Mouse (Mus musculus) myocyte (in vitro differentiated cells): ENCODE results near the gene Gm10135. TPM values are rescaled to one million over a fixed set of nuclear protein-coding genes. Genes with fewer than 3 reads are reported as not detected.

Experiments used
- H3K27me3 ChIP-seq: one replicate; pipeline ENCODE4 v1.6.1; 2011; ENCODE audit not compliant: control insufficient read depth, insufficient read depth, insufficient read length
- H3K36me3 ChIP-seq: one replicate; pipeline ENCODE4 v1.6.1; 2011; ENCODE audit not compliant: control insufficient read depth, insufficient read depth
- H3K4me2 ChIP-seq: one replicate; pipeline ENCODE4 v1.6.1; 2011; ENCODE audit warnings: low read depth, control low read depth
- H3K4me3 ChIP-seq: one replicate; pipeline ENCODE4 v1.5.1; 2011; ENCODE audit warnings: mild to moderate bottlenecking, control low read depth, moderate library complexity
- H3K79me2 ChIP-seq: one replicate; pipeline ENCODE4 v1.6.1; 2011; ENCODE audit not compliant: control insufficient read depth, insufficient read depth
- H3ac ChIP-seq: one replicate; pipeline ENCODE4 v1.6.1; 2011; ENCODE audit not compliant: control insufficient read depth, insufficient read length
- CEBPB ChIP-seq: IDR thresholded peaks from 2 replicates; pipeline ENCODE4 v1.6.1; 2011; ENCODE audit warnings: mild to moderate bottlenecking, moderate library complexity; ENCODE audit not compliant: poor library complexity, insufficient read depth, severe bottlenecking
- E2F4 ChIP-seq: IDR thresholded peaks from one replicate; pipeline ENCODE4 v1.6.1; 2011; ENCODE audit warnings: mild to moderate bottlenecking, control low read depth, moderate library complexity; ENCODE audit not compliant: insufficient read depth
- MAX ChIP-seq: IDR thresholded peaks from one replicate; pipeline ENCODE4 v1.6.1; 2011; ENCODE audit warnings: low read depth, mild to moderate bottlenecking, control low read depth
- MYOD1 ChIP-seq, 3 experiments: IDR thresholded peaks; one replicate each; pipeline ENCODE4 v1.6.1; 2011; ENCODE audit warnings: control low read depth in 2 of 3, low read depth in 2 of 3, mild to moderate bottlenecking in 2 of 3, moderate library complexity in 1 of 3; ENCODE audit not compliant: insufficient read length in 2 of 3, control insufficient read depth in 1 of 3
- MYOG ChIP-seq, 3 experiments: IDR thresholded peaks; one replicate each; pipeline ENCODE4 v1.6.1; 2011; ENCODE audit warnings: control low read depth in 2 of 3, low read depth in 2 of 3, mild to moderate bottlenecking in 2 of 3; ENCODE audit not compliant: insufficient read length in 2 of 3, control insufficient read depth in 1 of 3, insufficient read depth in 1 of 3
- POLR2A ChIP-seq: IDR thresholded peaks from one replicate; pipeline ENCODE4 v1.6.1; 2011; ENCODE audit warnings: low read depth, mild to moderate bottlenecking, control low read depth, moderate library complexity; ENCODE audit not compliant: insufficient read length
- POLR2AphosphoS2 ChIP-seq: IDR thresholded peaks from one replicate; pipeline ENCODE4 v1.6.1; 2011; ENCODE audit warnings: low read depth, control low read depth; ENCODE audit not compliant: insufficient read length
- REST ChIP-seq: IDR thresholded peaks from one replicate; pipeline ENCODE4 v1.6.1; 2011; ENCODE audit warnings: mild to moderate bottlenecking, control low read depth, moderate library complexity; ENCODE audit not compliant: insufficient read depth, insufficient read length
- SRF ChIP-seq: IDR thresholded peaks from one replicate; pipeline ENCODE4 v1.6.1; 2011; ENCODE audit warnings: low read depth; ENCODE audit not compliant: control insufficient read depth, insufficient read length
- TCF12 ChIP-seq: IDR thresholded peaks from one replicate; pipeline ENCODE4 v1.6.1; 2011; ENCODE audit warnings: mild to moderate bottlenecking, control low read depth; ENCODE audit not compliant: poor library complexity, insufficient read depth, severe bottlenecking
- TCF3 ChIP-seq: IDR thresholded peaks from one replicate; pipeline ENCODE4 v1.6.1; 2011; ENCODE audit warnings: low read depth, control low read depth; ENCODE audit not compliant: insufficient read length
- USF1 ChIP-seq: IDR thresholded peaks from one replicate; pipeline ENCODE4 v1.6.1; 2011; ENCODE audit warnings: low read depth, mild to moderate bottlenecking, control low read depth, moderate library complexity
- polyA plus RNA-seq: library from polyadenylated mRNA; unstranded; fragments of >200 nt; fragmentation: generic; extraction: Trizol; gene quantifications from one replicate; pipeline ENCODE4 v1.2.1, GENCODE M21; 2012; ENCODE audit warnings: missing spikeins

Gene Gm10135
- polyA plus RNA-seq, 1 experiment = not detected

- Histone ChIP-seq H3K4me2 (no peak overlapping the region), H3K36me3 (no peaks in the 10 kb centered on the region), H3K27me3 (no peaks in the 10 kb centered on the region), H3K79me2 (peaks cover 93% of the 10 kb centered on the region), H3ac (no peak overlapping the region), H3K4me3 (no peak overlapping the region)
- TF ChIP-seq MYOG (IDR thresholded peaks at IDR 0.05; ENCODE audit: control insufficient read depth in 1 of 3, insufficient read depth in 1 of 3, insufficient read length in 2 of 3, low read depth in 2 of 3) (no peak), MAX (no peak), E2F4 (no peak), TCF12 (no peak), REST (no peak), USF1 (no peak)
Observed at GRCm38 (mm10) chr5:72922796-72923195, 51.7 kb downstream of the Gm10135 start.

GRCm38 (mm10) chr5:72921171-72921570 is 53.3 kb downstream of the Gm10135 start:
- H3K36me3 ChIP-seq = no peaks in the 10 kb centered on the region
- TF ChIP-seq TCF12 (no peak), POLR2AphosphoS2 (no peak), CEBPB (0 out of 2 replicates have a peak, but pooled peaks have one; percentile 1), MAX (no peak), POLR2A (no peak), REST (no peak), E2F4 (no peak), SRF (no peak)
- no peak overlapping the region for H3K4me3 ChIP-seq
- peaks cover 93% of the 10 kb centered on the region for H3K79me2 ChIP-seq
- no peaks in the 10 kb centered on the region for H3K27me3 ChIP-seq
- H3ac ChIP-seq = no peak overlapping the region
- peak overlapping the region; percentile 19 for H3K4me2 ChIP-seq

- Histone ChIP-seq H3K4me2 (no peak overlapping the region), H3K36me3 (no peaks in the 10 kb centered on the region), H3K27me3 (no peaks in the 10 kb centered on the region), H3K4me3 (no peak overlapping the region), H3ac (no peak overlapping the region), H3K79me2 (peaks cover 93% of the 10 kb centered on the region)
- TF ChIP-seq USF1 (no peak), POLR2A (no peak), TCF3 (no peak), E2F4 (no peak), CEBPB (no peak), SRF (no peak), MYOD1 (IDR thresholded peaks at IDR 0.05; ENCODE audit: control insufficient read depth in 1 of 3, insufficient read length in 2 of 3, low read depth in 2 of 3) (no peak), POLR2AphosphoS2 (no peak), REST (no peak), MYOG (IDR thresholded peaks at IDR 0.05; ENCODE audit: control insufficient read depth in 1 of 3, insufficient read depth in 1 of 3, insufficient read length in 2 of 3, low read depth in 2 of 3) (no peak), TCF12 (no peak), MAX (no peak)
Observed at GRCm38 (mm10) chr5:72920416-72920815, 54.1 kb downstream of the Gm10135 start.

GRCm38 (mm10) chr5:72916851-72917250 is 57.7 kb downstream of the Gm10135 start:
- no peaks in the 10 kb centered on the region for H3K27me3 ChIP-seq
- no peak overlapping the region for H3ac ChIP-seq
- H3K4me3 ChIP-seq = peak overlapping the region; percentile 82
- peak overlapping the region; percentile 78 for H3K4me2 ChIP-seq
- peaks cover 64% of the 10 kb centered on the region for H3K79me2 ChIP-seq
- no peaks in the 10 kb centered on the region for H3K36me3 ChIP-seq
- TF ChIP-seq E2F4 (no peak), TCF3 (no peak), MYOG (IDR thresholded peaks at IDR 0.05; ENCODE audit: control insufficient read depth in 1 of 3, insufficient read depth in 1 of 3, insufficient read length in 2 of 3, low read depth in 2 of 3) (no peak), MYOD1 (IDR thresholded peaks at IDR 0.05; ENCODE audit: control insufficient read depth in 1 of 3, insufficient read length in 2 of 3, low read depth in 2 of 3) (no peak), POLR2A (no peak), USF1 (no peak), REST (no peak)

- H3K4me3 ChIP-seq = peak overlapping the region; percentile 82
- TF ChIP-seq POLR2AphosphoS2 (no peak), POLR2A (no peak), USF1 (no peak), TCF12 (no peak), MYOG (IDR thresholded peaks at IDR 0.05; ENCODE audit: control insufficient read depth in 1 of 3, insufficient read depth in 1 of 3, insufficient read length in 2 of 3, low read depth in 2 of 3) (no peak), TCF3 (no peak), MYOD1 (IDR thresholded peaks at IDR 0.05; ENCODE audit: control insufficient read depth in 1 of 3, insufficient read length in 2 of 3, low read depth in 2 of 3) (no peak), REST (no peak), SRF (no peak)
- H3K27me3 ChIP-seq = no peaks in the 10 kb centered on the region
- peaks cover 59% of the 10 kb centered on the region for H3K79me2 ChIP-seq
- H3K36me3 ChIP-seq = no peaks in the 10 kb centered on the region
- H3ac ChIP-seq = no peak overlapping the region
- peak overlapping the region; percentile 78 for H3K4me2 ChIP-seq
Observed at GRCm38 (mm10) chr5:72916048-72916447, 58.5 kb downstream of the Gm10135 start.

Other genes with a start within 250 kb of the Gm10135 start
- 0.01 TPM for gene Txk, start 221.9 kb downstream of the Gm10135 start, polyA plus RNA-seq
- gene Tec, start 106.2 kb downstream of the Gm10135 start, polyA plus RNA-seq = 1.5 TPM
- gene Slain2, start 60.4 kb downstream of the Gm10135 start, polyA plus RNA-seq = 19.0 TPM
- 0.35 TPM for gene Slc10a4, start 32.2 kb upstream of the Gm10135 start, polyA plus RNA-seq